Mouse (Mus musculus) midbrain, postnatal 0 days (tissue): ENCODE measurements around the gene Lamtor1. TPM values are rescaled to one million over a fixed set of nuclear protein-coding genes. Genes with fewer than 3 reads are reported as not detected.

Experiments used
- ATAC-seq: fragments of 200-750 bp; cut with Nextera tagmentation; 2 replicates; pipeline ENCODE4 v1.8.0; 2017; ENCODE audit warnings: moderate number of reproducible peaks, mild to moderate bottlenecking, moderate TSS enrichment, moderate library complexity; ENCODE audit not compliant: low FRiP score
- DNase-seq: peaks from one replicate; pipeline ENCODE4 v3.0.0-alpha.2; 2015; ENCODE audit warnings: low spot score
- H3K27ac ChIP-seq: fragments of 300-500 bp; sonication (generic); 2 replicates; pipeline ENCODE4 v1.5.1; 2014; ENCODE audit warnings: low read depth, mild to moderate bottlenecking, low read length, mixed read lengths
- H3K27me3 ChIP-seq: fragments of 300-500 bp; sonication (generic); 2 replicates; pipeline ENCODE4 v1.6.1; 2014; ENCODE audit warnings: low read length, control low read depth, mixed read lengths; ENCODE audit not compliant: insufficient read depth
- H3K36me3 ChIP-seq: fragments of 300-500 bp; sonication (generic); 2 replicates; pipeline ENCODE4 v1.6.1; 2014; ENCODE audit warnings: low read length, control low read depth, mixed read lengths; ENCODE audit not compliant: insufficient read depth
- H3K4me1 ChIP-seq: fragments of 300-500 bp; sonication (generic); 2 replicates; pipeline ENCODE4 v1.6.1; 2014; ENCODE audit warnings: mild to moderate bottlenecking, control low read depth, antibody characterized with exemption, low read length, mixed read lengths; ENCODE audit not compliant: insufficient read depth
- H3K4me2 ChIP-seq: fragments of 300-500 bp; sonication (generic); 2 replicates; pipeline ENCODE4 v1.6.1; 2014; ENCODE audit warnings: low read depth, mild to moderate bottlenecking, low read length, mixed read lengths; ENCODE audit not compliant: poor library complexity, severe bottlenecking
- H3K4me3 ChIP-seq: fragments of 300-500 bp; sonication (generic); 2 replicates; pipeline ENCODE4 v1.5.1; 2014; ENCODE audit warnings: low read depth, mild to moderate bottlenecking, low read length, moderate library complexity
- H3K9ac ChIP-seq: fragments of 300-500 bp; sonication (generic); replicated peaks from 2 replicates; pipeline ENCODE4 v1.6.1; 2014; ENCODE audit warnings: mild to moderate bottlenecking, low read length, moderate library complexity, mixed read lengths; ENCODE audit not compliant: poor library complexity, severe bottlenecking
- H3K9me3 ChIP-seq: fragments of 300-500 bp; sonication (generic); 2 replicates; pipeline ENCODE4 v1.6.1; 2016; ENCODE audit warnings: low read length, control low read depth
- CTCF ChIP-seq: IDR thresholded peaks from 2 replicates; pipeline ENCODE4 v1.5.1; 2016; ENCODE audit warnings: antibody characterized with exemption, mild to moderate bottlenecking
- WGBS: fragments of 180-500 bp; shearing (Covaris S2); extraction: QIAGEN DNeasy Blood & Tissue Kit; methylation state at CpG from one replicate; pipeline ENCODE4 v1.1.7; 2014; 5-methylcytosine and 5-hydroxymethylcytosine counted together
- polyA plus RNA-seq: library from polyadenylated mRNA; unstranded; fragments of >200 nt; fragmentation: Nextera tagmentation; extraction: Ambion mirVana; gene quantifications from 2 replicates; pipeline ENCODE4 v1.2.1, GENCODE M21; 2015
- total RNA-seq: library from RNA; depleted of rRNA; stranded (reverse); fragments of >200 nt; gene quantifications from 2 replicates; pipeline ENCODE4 v1.2.3, GENCODE M21; 2014

Gene Lamtor1
- total and polyA plus RNA-seq, 2 experiments from 2014 or later: 127 to 159 TPM

- Histone ChIP-seq H3K27me3 (no peaks in the 10 kb centered on the region), H3K4me2 (peak within 1 kb of the TSS; percentile 77), H3K27ac (peak within 1 kb of the TSS; percentile 93), H3K9ac (peak within 1 kb of the TSS; percentile 89), H3K4me3 (peak within 1 kb of the TSS; percentile 77), H3K9me3 (no peaks in the 10 kb centered on the region), H3K36me3 (peaks cover 18% of the 10 kb centered on the region; the same call in 1 of the 2 replicates), H3K4me1 (0 out of 2 replicates have a peak, but pooled peaks cover 3% of the 10 kb centered on the region)
- TF ChIP-seq CTCF: no peak
- no peak for DNase-seq
- WGBS: 24% methylated on average over 11 of the region's 11 CpGs
- ATAC-seq: no peak
Observed at GRCm38 (mm10) chr7:101906287-101906681, 580 bp downstream of the Lamtor1 start, which contains the start of gene Tomt. Tomt (minus strand) TSS chr7:101906359.

- H3K36me3 ChIP-seq: peaks cover 20% of the 10 kb centered on the region
- H3K9ac ChIP-seq: 0 out of 2 replicates have a peak overlapping the region, but pooled peaks have one; percentile 89
- no peak for ATAC-seq
- no peak for DNase-seq
- H3K27me3 ChIP-seq: no peaks in the 10 kb centered on the region
- peak overlapping the region; percentile 77 for H3K4me3 ChIP-seq
- 0 out of 2 replicates have a peak, but pooled peaks cover 3% of the 10 kb centered on the region for H3K4me1 ChIP-seq
- H3K9me3 ChIP-seq: no peaks in the 10 kb centered on the region
- H3K4me2 ChIP-seq: peak overlapping the region; percentile 66
- WGBS: 89% methylated on average over 8 of the region's 8 CpGs
- H3K27ac ChIP-seq: no peak overlapping the region
- no peak for TF ChIP-seq CTCF
Observed at GRCm38 (mm10) chr7:101906696-101907095, 992 bp downstream of the Lamtor1 start.

- H3K4me1 ChIP-seq: 0 out of 2 replicates have a peak, but pooled peaks cover 3% of the 10 kb centered on the region
- H3K36me3 ChIP-seq: peaks cover 35% of the 10 kb centered on the region
- no peak overlapping the region for H3K4me3 ChIP-seq
- ATAC-seq (no peak), DNase-seq (no peak)
- WGBS: 92% methylated on average over 4 of the region's 4 CpGs
- peak overlapping the region; percentile 36; the same call in 1 of the 2 replicates for H3K9ac ChIP-seq
- H3K27me3 ChIP-seq: no peaks in the 10 kb centered on the region
- H3K4me2 ChIP-seq: no peak overlapping the region
- H3K9me3 ChIP-seq: no peaks in the 10 kb centered on the region
- no peak for TF ChIP-seq CTCF
- H3K27ac ChIP-seq: no peak overlapping the region
Observed at GRCm38 (mm10) chr7:101908367-101908766, 2.7 kb downstream of the Lamtor1 start.

GRCm38 (mm10) chr7:101910138-101910537 lies 4.4 kb downstream of the Lamtor1 start:
- no peak overlapping the region for H3K27ac ChIP-seq
- no peak overlapping the region for H3K4me3 ChIP-seq
- no peaks in the 10 kb centered on the region for H3K27me3 ChIP-seq
- ATAC-seq (no peak), DNase-seq (no peak)
- H3K9me3 ChIP-seq: no peaks in the 10 kb centered on the region
- WGBS: 80% methylated on average over 4 of the region's 4 CpGs
- H3K9ac ChIP-seq: no peak overlapping the region
- 0 out of 2 replicates have a peak, but pooled peaks cover 3% of the 10 kb centered on the region for H3K4me1 ChIP-seq
- no peak overlapping the region for H3K4me2 ChIP-seq
- H3K36me3 ChIP-seq: peaks cover 39% of the 10 kb centered on the region
- TF ChIP-seq CTCF: no peak

- H3K9me3 ChIP-seq: no peaks in the 10 kb centered on the region
- 58% methylated on average over 3 of the region's 3 CpGs for WGBS
- no peaks in the 10 kb centered on the region for H3K27me3 ChIP-seq
- no peaks in the 10 kb centered on the region for H3K4me1 ChIP-seq
- H3K4me3 ChIP-seq: no peak overlapping the region
- DNase-seq (no peak), ATAC-seq (no peak)
- H3K9ac ChIP-seq: no peak overlapping the region
- no peak overlapping the region for H3K4me2 ChIP-seq
- H3K27ac ChIP-seq: no peak overlapping the region
- H3K36me3 ChIP-seq: peaks cover 39% of the 10 kb centered on the region
- peak; percentile 51 for TF ChIP-seq CTCF
Observed at GRCm38 (mm10) chr7:101911982-101912381, 6.3 kb downstream of the Lamtor1 start.

- peak; percentile 66; the same call in 1 of the 2 replicates for ATAC-seq
- no peaks in the 10 kb centered on the region for H3K9me3 ChIP-seq
- H3K9ac ChIP-seq: no peak overlapping the region
- no peaks in the 10 kb centered on the region for H3K27me3 ChIP-seq
- H3K4me1 ChIP-seq: no peaks in the 10 kb centered on the region
- H3K36me3 ChIP-seq: peaks cover 7% of the 10 kb centered on the region; the same call in 1 of the 2 replicates
- 21% methylated on average over 1 of the region's 1 CpGs for WGBS
- peak; percentile 74 for DNase-seq
- no peak overlapping the region for H3K4me2 ChIP-seq
- peak; percentile 89 for TF ChIP-seq CTCF
- no peak overlapping the region for H3K4me3 ChIP-seq
- no peak overlapping the region for H3K27ac ChIP-seq
Observed at GRCm38 (mm10) chr7:101918071-101918470, 12.4 kb downstream of the Lamtor1 start.
